Mouse (Mus musculus) lung, postnatal 0 days (tissue): ENCODE results near the gene Plpp2. TPM values are rescaled to one million over a fixed set of nuclear protein-coding genes. Genes with fewer than 3 reads are reported as not detected.

Experiments used
- ATAC-seq: fragments of 200-750 bp; cut with Nextera tagmentation; 2 replicates; pipeline ENCODE4 v1.8.0; 2017; ENCODE audit warnings: moderate library complexity
- DNase-seq: peaks from one replicate; pipeline ENCODE4 v3.0.0-alpha.2; 2016; ENCODE audit warnings: low spot score
- H3K27ac ChIP-seq: fragments of 300-500 bp; sonication (generic); 2 replicates; pipeline ENCODE4 v1.5.1; 2014; ENCODE audit warnings: antibody characterized with exemption, mild to moderate bottlenecking, low read length, mixed read lengths
- H3K27me3 ChIP-seq: fragments of 300-500 bp; sonication (generic); replicated peaks from 2 replicates; pipeline ENCODE4 v1.6.1; 2014; ENCODE audit warnings: low read length, mixed read lengths; ENCODE audit not compliant: insufficient read depth
- H3K36me3 ChIP-seq: fragments of 300-500 bp; sonication (generic); 2 replicates; pipeline ENCODE4 v1.6.1; 2014; ENCODE audit warnings: low read length, mixed read lengths; ENCODE audit not compliant: insufficient read depth
- H3K4me1 ChIP-seq: fragments of 300-500 bp; sonication (generic); 2 replicates; pipeline ENCODE4 v1.6.1; 2014; ENCODE audit warnings: antibody characterized with exemption, low read depth, low read length, mixed read lengths; ENCODE audit not compliant: insufficient read depth
- H3K4me2 ChIP-seq: fragments of 300-500 bp; sonication (generic); replicated peaks from 2 replicates; pipeline ENCODE4 v1.6.1; 2014; ENCODE audit warnings: low read depth, mild to moderate bottlenecking, low read length, moderate library complexity, mixed read lengths
- H3K4me3 ChIP-seq: fragments of 300-500 bp; sonication (generic); 2 replicates; pipeline ENCODE4 v1.5.1; 2014; ENCODE audit warnings: low read depth, low read length
- H3K9ac ChIP-seq: fragments of 300-500 bp; sonication (generic); replicated peaks from 2 replicates; pipeline ENCODE4 v1.6.1; 2014; ENCODE audit warnings: low read depth, mild to moderate bottlenecking
- H3K9me3 ChIP-seq: fragments of 300-500 bp; sonication (generic); 2 replicates; pipeline ENCODE4 v1.6.1; 2016; ENCODE audit warnings: low read length, mixed read lengths
- CTCF ChIP-seq: IDR thresholded peaks from 2 replicates; pipeline ENCODE4 v1.5.1; 2016; ENCODE audit warnings: antibody characterized with exemption, mild to moderate bottlenecking
- EP300 ChIP-seq: IDR thresholded peaks from 2 replicates; pipeline ENCODE4 v1.6.1; 2016; ENCODE audit warnings: antibody characterized with exemption, mild to moderate bottlenecking, control low read depth
- WGBS: fragments of 180-500 bp; shearing (Covaris S2); extraction: QIAGEN DNeasy Blood & Tissue Kit; methylation state at CpG from one replicate; pipeline ENCODE4 v1.1.7; 2014; 5-methylcytosine and 5-hydroxymethylcytosine counted together
- polyA plus RNA-seq: library from polyadenylated mRNA; unstranded; fragments of >200 nt; fragmentation: Nextera tagmentation; extraction: Ambion mirVana; gene quantifications from 2 replicates; pipeline ENCODE4 v1.2.1, GENCODE M21; 2015

The Plpp2 gene
- polyA plus RNA-seq, 1 experiment from 2014 or later, result 32.1 TPM

- no peak for ATAC-seq
- no peak overlapping the region for H3K4me3 ChIP-seq
- H3K9me3 ChIP-seq, result no peaks in the 10 kb centered on the region
- no peak for DNase-seq
- WGBS, result 85% methylated on average over 6 of the region's 6 CpGs
- H3K27ac ChIP-seq, result no peak overlapping the region
- no peak overlapping the region for H3K4me2 ChIP-seq
- no peaks in the 10 kb centered on the region for H3K27me3 ChIP-seq
- peaks cover 9% of the 10 kb centered on the region; the same call in 1 of the 2 replicates for H3K36me3 ChIP-seq
- no peak overlapping the region for H3K9ac ChIP-seq
- H3K4me1 ChIP-seq, result peaks cover 8% of the 10 kb centered on the region; the same call in 1 of the 2 replicates
- TF ChIP-seq CTCF (no peak), EP300 (no peak)
Observed at GRCm38 (mm10) chr10:79553176-79553575, 19.6 kb upstream of the Plpp2 start.

- no peak overlapping the region for H3K9ac ChIP-seq
- peaks cover 10% of the 10 kb centered on the region; the same call in 1 of the 2 replicates for H3K36me3 ChIP-seq
- H3K27ac ChIP-seq, result no peak overlapping the region
- TF ChIP-seq EP300 (no peak), CTCF (no peak)
- ATAC-seq (no peak), DNase-seq (no peak)
- H3K4me1 ChIP-seq, result peaks cover 8% of the 10 kb centered on the region; the same call in 1 of the 2 replicates
- H3K4me2 ChIP-seq, result no peak overlapping the region
- H3K9me3 ChIP-seq, result no peaks in the 10 kb centered on the region
- H3K27me3 ChIP-seq, result no peaks in the 10 kb centered on the region
- H3K4me3 ChIP-seq, result no peak overlapping the region
- WGBS, result 83% methylated on average over 8 of the region's 8 CpGs
Observed at GRCm38 (mm10) chr10:79552531-79552930, 18.9 kb upstream of the Plpp2 start.

GRCm38 (mm10) chr10:79550366-79550765 lies 16.8 kb upstream of the Plpp2 start:
- H3K4me1 ChIP-seq, result peaks cover 8% of the 10 kb centered on the region; the same call in 1 of the 2 replicates
- no peak overlapping the region for H3K27ac ChIP-seq
- no peaks in the 10 kb centered on the region for H3K27me3 ChIP-seq
- H3K4me3 ChIP-seq, result no peak overlapping the region
- H3K36me3 ChIP-seq, result peaks cover 18% of the 10 kb centered on the region; the same call in 1 of the 2 replicates
- no peak for DNase-seq
- no peak for ATAC-seq
- 58% methylated on average over 9 of the region's 9 CpGs for WGBS
- no peak for TF ChIP-seq CTCF
- TF ChIP-seq EP300, result no peak
- no peak overlapping the region for H3K4me2 ChIP-seq
- H3K9ac ChIP-seq, result no peak overlapping the region
- H3K9me3 ChIP-seq, result no peaks in the 10 kb centered on the region

- H3K36me3 ChIP-seq, result peaks cover 28% of the 10 kb centered on the region
- no peak overlapping the region for H3K4me2 ChIP-seq
- WGBS, result 92% methylated on average over 18 of the region's 18 CpGs
- H3K27me3 ChIP-seq, result no peaks in the 10 kb centered on the region
- ATAC-seq (no peak), DNase-seq (no peak)
- no peak overlapping the region for H3K4me3 ChIP-seq
- H3K27ac ChIP-seq, result no peak overlapping the region
- H3K9ac ChIP-seq, result no peak overlapping the region
- TF ChIP-seq CTCF (no peak), EP300 (no peak)
- peaks cover 6% of the 10 kb centered on the region; the same call in 1 of the 2 replicates for H3K4me1 ChIP-seq
- H3K9me3 ChIP-seq, result no peaks in the 10 kb centered on the region
Observed at GRCm38 (mm10) chr10:79548971-79549723, 15.6 kb upstream of the Plpp2 start.

- no peak for ATAC-seq
- no peak overlapping the region for H3K4me3 ChIP-seq
- no peaks in the 10 kb centered on the region for H3K27me3 ChIP-seq
- H3K36me3 ChIP-seq, result peaks cover 34% of the 10 kb centered on the region
- H3K9ac ChIP-seq, result no peak overlapping the region
- no peak for TF ChIP-seq EP300
- TF ChIP-seq CTCF, result no peak
- H3K4me2 ChIP-seq, result no peak overlapping the region
- DNase-seq, result no peak
- 90% methylated on average over 5 of the region's 5 CpGs for WGBS
- no peaks in the 10 kb centered on the region for H3K9me3 ChIP-seq
- no peak overlapping the region for H3K27ac ChIP-seq
- H3K4me1 ChIP-seq, result peaks cover under 1% of the 10 kb centered on the region; the same call in 1 of the 2 replicates
Observed at GRCm38 (mm10) chr10:79548546-79548945, 14.9 kb upstream of the Plpp2 start.

- Histone ChIP-seq H3K27ac (no peak overlapping the region; the same call in 1 of the 2 replicates), H3K9me3 (no peaks in the 10 kb centered on the region), H3K9ac (no peak overlapping the region), H3K27me3 (no peaks in the 10 kb centered on the region), H3K4me1 (no peaks in the 10 kb centered on the region), H3K4me3 (no peak overlapping the region), H3K36me3 (peaks cover 42% of the 10 kb centered on the region), H3K4me2 (no peak overlapping the region)
- ATAC-seq (peak; percentile 64), DNase-seq (no peak)
- TF ChIP-seq CTCF, result no peak
- TF ChIP-seq EP300, result no peak
- 57% methylated on average over 5 of the region's 5 CpGs for WGBS
Observed at GRCm38 (mm10) chr10:79547148-79547675, 13.6 kb upstream of the Plpp2 start.
